Mouse (Mus musculus): ENCODE results near the gene Tgfbr3.

Gene Tgfbr3

GRCm38 (mm10) chr5:107176796-107177195 lies 112.6 kb downstream of the Tgfbr3 start:
- no peak for DNase-seq (ENCODE audit: low read depth, low spot score)

DNA sequence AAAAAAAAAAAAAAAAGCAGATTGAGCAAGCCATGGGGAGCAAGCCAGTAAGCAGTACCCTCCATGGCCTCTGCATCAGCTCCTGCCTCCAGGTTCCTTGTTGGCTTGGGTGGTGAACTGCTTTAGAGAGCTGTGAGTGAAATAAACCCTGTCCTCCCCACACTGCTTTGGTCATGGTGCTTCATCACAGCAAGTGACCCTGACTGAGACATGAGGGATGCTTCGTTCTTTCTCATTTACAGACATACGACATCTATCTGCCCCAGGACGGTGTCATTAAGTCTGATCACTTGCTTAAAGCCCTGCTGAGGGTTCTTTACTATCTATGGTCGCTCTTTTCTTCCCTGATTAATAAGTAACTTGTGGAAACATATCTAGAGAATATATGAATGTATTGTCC lies 113.2 kb downstream of the Tgfbr3 start:
- DNase-seq (ENCODE audit: low read depth, low spot score), result no peak

DNA sequence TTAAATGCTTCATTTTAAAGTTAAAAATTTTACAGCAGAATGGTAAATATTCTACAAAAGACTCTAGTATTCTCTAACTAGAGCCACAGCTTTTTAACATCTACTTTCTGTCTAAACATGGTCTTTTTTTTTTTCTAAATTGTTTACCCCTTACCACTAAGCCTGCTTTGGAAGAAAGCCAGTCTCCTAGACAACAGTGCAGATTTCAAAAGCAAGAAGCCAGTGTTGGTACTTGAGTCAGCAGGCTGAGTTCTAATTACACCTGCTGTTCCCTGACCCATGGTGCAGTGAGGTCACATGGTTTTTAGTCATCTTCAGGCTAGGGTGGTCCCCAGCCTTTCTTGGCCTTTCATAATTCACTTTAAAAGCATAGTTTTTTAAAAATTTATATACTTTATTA lies 115.2 kb downstream of the Tgfbr3 start:
- DNase-seq (ENCODE audit: low read depth, low spot score), result no peak

DNA sequence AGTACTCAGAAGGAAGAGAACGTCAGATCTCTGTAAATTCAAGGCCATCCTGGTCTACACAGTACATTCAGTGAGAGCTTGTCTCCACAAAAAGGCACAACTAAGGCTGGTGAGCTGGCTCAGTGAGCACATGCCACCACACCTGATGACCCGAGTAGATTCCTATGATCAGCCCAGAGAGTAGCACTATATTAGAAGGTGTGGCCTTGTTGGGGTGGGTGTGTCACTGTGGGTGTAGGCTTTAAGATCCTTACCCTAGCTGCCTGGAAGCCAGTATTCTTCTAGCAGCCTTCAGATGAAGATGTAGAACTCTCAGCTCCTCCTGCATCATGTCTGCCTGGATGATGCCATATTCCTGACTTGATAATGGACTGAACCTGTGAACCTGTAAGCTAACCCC lies 115.9 kb downstream of the Tgfbr3 start:
- DNase-seq (ENCODE audit: low read depth, low spot score), result no peak

- no peak for DNase-seq (ENCODE audit: low read depth, low spot score)
Observed at GRCm38 (mm10) chr5:107171861-107172260, 117.6 kb downstream of the Tgfbr3 start.

GRCm38 (mm10) chr5:107169796-107170195 lies 119.6 kb downstream of the Tgfbr3 start:
- no peak for DNase-seq (ENCODE audit: low read depth, low spot score)

DNA sequence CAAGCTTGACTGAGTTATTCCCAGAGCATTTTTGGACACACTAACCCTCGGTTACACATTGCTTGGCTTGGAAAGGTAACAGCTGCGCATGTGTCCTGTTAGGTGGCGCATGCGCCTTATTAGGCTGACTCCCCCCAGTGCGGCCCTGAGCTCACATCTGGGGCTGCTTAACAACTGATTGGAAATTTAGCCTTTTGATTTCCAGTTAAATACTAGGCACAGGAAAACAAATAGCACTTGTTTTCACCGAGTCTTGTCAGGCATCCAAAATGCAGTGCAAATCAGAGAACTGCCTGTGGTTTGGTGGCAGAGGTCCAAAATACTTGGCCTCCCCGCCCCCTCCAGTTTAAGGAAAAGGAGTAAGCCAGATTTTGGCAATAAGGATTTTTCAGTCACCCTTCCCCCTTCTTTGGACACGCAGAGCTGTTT lies 121.5 kb downstream of the Tgfbr3 start:
- no peak for DNase-seq (ENCODE audit: low read depth, low spot score)

GRCm38 (mm10) chr5:107167373-107167772 lies 122.1 kb downstream of the Tgfbr3 start:
- no peak for DNase-seq (ENCODE audit: low read depth, low spot score)

DNA sequence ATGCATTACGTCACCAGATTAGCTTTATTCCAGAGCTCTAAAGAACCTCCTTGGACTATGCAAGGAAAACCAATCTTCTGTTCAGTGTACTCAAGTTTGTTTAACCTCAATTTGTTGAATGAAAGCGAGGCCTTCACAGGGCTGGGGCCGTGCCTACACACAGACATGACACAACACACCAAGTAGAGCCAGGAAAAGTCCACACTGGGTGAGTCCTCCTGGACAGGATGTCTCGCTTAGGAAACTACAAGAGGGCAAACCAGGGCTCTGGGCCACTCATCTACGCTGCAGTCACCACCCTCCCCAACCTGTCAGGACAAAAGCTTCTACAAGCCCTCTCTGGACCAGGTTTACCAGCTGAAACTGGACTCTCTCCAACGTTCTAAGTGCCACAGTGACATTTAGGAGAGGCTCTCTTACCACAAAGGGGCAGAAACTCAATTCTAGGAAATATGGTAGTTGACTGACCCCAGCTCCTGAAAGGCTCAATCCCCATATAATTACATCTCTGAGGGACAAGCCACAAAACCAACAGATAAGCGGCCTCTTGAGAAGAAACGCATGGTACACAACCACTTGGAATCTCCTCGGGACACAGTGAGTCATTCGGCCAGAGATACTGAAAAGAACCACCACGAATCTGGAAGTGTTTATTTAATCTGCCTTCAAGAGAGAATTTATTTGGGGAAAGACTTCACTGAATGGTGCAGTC lies 122.6 kb downstream of the Tgfbr3 start:
- no peak for DNase-seq (ENCODE audit: low read depth, low spot score)

- no peak for DNase-seq (ENCODE audit: low read depth, low spot score)
Observed at GRCm38 (mm10) chr5:107165734-107166133, 123.7 kb downstream of the Tgfbr3 start.

DNA sequence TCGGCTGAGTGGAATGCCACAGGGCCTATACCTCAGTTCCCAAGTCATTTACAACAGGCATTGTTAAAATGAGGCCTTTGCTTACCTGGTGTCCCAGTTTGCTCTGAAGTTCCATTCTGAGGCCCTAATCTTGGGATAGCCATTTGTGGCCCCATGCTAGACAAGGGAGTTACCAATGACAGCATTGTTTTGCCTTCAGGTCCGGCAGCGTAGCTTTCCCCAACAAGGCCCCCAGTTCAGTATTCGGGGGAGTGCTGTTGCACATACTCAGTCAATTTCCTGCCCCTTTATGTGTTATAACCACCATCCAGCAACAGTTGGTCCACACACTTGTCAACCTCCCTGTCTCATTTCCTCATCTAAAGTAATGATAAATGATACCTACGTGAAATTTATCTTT lies 124.2 kb downstream of the Tgfbr3 start:
- no peak for DNase-seq (ENCODE audit: low read depth, low spot score)

DNA sequence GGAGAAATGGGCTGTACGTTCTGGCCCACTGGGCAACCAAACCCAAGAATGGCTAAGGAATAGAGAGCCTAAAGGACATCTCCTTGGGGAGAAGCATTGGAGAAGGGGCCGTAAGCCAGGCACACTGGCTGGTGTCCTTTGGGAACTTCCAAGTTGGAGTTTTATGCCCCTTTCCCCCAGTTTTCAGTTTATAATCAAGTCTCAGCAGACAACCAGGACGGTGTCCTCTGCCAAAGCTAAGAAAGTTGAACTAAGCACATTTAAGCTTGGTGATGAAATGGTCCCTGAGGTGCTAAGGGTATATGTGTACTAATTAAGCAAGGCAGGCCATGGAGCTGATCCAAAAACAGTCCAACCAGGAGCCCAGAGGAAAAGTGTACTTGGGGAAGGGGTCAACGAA lies 124.6 kb downstream of the Tgfbr3 start:
- no peak for DNase-seq (ENCODE audit: low read depth, low spot score)

- DNase-seq (ENCODE audit: low read depth, low spot score), result no peak
Observed at GRCm38 (mm10) chr5:107164146-107164545, 125.3 kb downstream of the Tgfbr3 start.

DNA sequence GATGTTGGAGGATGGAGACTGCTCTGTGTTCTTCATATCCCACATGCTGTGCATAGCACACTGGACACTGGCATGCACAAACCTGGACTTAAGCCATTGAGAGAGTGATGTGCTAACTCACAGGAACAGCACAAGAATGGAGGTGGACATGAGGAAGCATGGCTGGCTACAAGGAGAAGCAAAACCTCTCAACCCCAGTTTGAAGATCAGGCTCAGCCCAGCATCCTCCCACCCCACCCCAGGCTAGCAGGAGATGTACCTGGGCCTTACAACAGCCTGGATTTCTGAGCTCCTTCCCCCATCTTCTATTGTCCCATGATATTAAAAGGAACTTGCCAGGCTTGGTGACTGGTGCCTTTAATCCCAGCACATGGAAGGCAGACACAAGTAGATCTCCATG lies 126.1 kb downstream of the Tgfbr3 start:
- no peak for DNase-seq (ENCODE audit: low read depth, low spot score)

DNA sequence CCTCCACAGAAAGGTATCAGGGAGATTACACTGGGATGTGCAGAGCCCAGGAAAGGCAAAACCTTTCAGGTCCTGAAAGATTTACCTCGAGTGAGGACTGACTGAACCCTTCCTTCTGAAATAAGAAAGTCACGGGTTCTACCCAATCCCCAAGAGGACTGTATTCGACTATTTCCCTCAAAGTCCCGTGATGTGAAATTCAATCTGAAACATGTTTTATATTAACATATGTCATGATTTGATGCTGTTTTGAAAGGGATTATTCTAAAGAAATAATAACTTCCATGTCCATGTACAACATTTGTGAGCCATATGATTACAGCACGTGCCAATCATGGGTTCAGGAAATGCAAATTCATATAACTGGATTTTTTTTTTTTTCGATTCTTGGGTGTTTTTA lies 126.6 kb downstream of the Tgfbr3 start:
- no peak for DNase-seq (ENCODE audit: low read depth, low spot score)

DNA sequence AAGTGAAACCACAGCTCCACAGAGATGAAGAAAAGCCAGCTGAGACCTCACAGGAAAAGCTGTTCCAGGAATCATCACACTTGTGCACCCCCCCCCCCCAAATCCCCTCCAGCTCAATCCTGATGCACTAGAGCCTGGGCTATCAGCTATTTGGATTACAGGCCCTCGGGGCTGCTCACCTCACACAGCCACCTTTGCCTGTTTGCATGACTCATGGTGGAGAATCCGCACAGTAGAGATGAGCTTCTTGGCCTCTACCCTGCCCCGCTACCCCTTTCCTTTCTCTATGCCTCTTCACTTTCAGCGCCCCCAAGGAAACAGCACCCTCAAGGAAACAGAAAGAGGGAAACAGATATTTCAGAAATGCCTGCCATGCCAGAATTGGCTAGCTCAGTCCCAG lies 127.1 kb downstream of the Tgfbr3 start:
- no peak for DNase-seq (ENCODE audit: low read depth, low spot score)

- DNase-seq (ENCODE audit: low read depth, low spot score), result no peak
Observed at GRCm38 (mm10) chr5:107159914-107160890, 129.2 kb downstream of the Tgfbr3 start.

GRCm38 (mm10) chr5:107158531-107159178 lies 130.8 kb downstream of the Tgfbr3 start:
- DNase-seq (ENCODE audit: low read depth, low spot score), result no peak

DNA sequence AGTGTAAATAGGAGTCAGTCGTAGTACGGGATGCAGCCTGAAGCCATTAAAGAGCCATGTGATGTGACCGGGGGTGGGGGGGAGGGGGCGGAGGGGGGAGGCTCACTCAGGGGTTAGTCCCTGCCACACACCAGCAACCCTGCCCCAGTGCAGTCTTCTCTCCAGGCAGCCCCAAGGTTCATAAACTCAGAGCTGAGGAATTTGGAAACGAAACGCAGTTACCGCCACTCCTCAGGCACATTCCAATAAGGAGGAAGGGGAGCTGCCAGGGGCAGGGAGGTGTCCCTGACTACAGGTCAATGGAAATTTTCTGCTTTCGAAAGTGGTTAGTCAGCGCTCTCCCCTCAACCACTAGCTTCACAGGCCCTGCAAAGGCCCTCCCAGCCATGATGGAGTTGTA lies 132.0 kb downstream of the Tgfbr3 start:
- no peak for DNase-seq (ENCODE audit: low read depth, low spot score)

DNA sequence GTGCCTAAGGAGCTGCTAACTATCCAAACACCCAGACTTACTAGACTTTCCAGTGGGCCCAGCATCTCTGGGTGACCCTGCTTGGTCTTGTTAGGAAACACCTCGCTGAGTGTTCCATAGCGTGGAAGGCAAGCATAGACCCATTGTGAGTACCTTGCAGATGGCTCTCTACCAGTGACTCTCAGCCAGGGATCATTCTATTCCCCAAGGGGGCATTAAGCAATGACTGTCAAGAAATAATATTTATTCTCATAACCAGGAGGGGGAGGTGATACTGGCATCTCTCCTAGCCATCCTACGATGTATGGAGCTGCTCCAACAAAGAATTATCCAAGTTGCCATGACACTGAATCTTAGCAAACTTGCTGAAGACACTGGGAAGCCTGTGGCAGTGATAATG lies 133.3 kb downstream of the Tgfbr3 start:
- no peak for DNase-seq (ENCODE audit: low read depth, low spot score)

GRCm38 (mm10) chr5:107152989-107153388 lies 136.4 kb downstream of the Tgfbr3 start:
- no peak for DNase-seq (ENCODE audit: low read depth, low spot score)

DNA sequence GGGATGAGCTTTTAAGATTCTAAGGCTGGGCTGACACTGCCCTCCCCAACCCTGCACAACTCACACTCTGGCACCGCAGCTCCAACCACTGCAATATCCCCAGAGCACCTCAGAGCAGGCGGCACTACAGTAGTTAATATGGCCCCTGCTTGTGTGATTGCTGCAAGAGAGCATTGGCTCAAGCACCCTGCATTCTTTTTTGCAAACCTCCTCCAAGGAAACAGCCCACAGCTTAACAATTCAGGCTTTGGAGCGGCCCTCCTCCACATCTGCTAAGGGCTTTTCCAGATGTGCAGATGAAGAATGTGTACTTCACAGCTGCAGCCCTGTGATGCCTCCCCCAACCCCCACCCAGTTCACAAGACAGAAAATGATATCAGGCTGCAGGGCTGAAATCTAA lies 138.1 kb downstream of the Tgfbr3 start:
- no peak for DNase-seq (ENCODE audit: low read depth, low spot score)
